Mouse (Mus musculus) E14TG2a.4 (cell line): ENCODE data around the gene Rnaseh2a.
A peak's percentile ranks its signal among the peaks of the same experiment; 100 is the strongest.

Source experiments
- CTCF ChIP-seq: conservative IDR thresholded peaks from 2 replicates; pipeline ENCODE4 v1.5.1; 2014; ENCODE audit warnings: low read length
- POU5F1 ChIP-seq: IDR thresholded peaks from 2 replicates; pipeline ENCODE4 v1.6.1; 2014; ENCODE audit warnings: low read length, borderline replicate concordance

GRCm38 (mm10) chr8:84956768-84957167 lies 12.8 kb downstream of the Rnaseh2a start:
- TF ChIP-seq CTCF: peak; percentile 93
- TF ChIP-seq POU5F1: no peak
